Mouse (Mus musculus) retina, embryonic 14.5 days (tissue): ENCODE measurements at regions not wholly inside any gene's neighbourhood (a gene's known extent, or its start where the extent isn't known, plus 50 kb on each side); places are given as distances from the start of the nearest gene placed in this dataset.
"Not testable (repeated sequence)": the region's sequence is repeated elsewhere in the genome, so short reads cannot be mapped to it uniquely, and the experiment has no call there.

ENCODE experiments used
- DNase-seq: peaks from one replicate; pipeline ENCODE4 v3.0.0-alpha.2; 2015; ENCODE audit warnings: low spot score

GRCm38 (mm10) chr11:91524019-91524418, 53.3 kb downstream of the Kif2b start:
- no peak for DNase-seq

- no peak for DNase-seq
Measured at GRCm38 (mm10) chr11:91479236-91479635, 98.1 kb downstream of the Kif2b start.

- DNase-seq = no peak
Measured at GRCm38 (mm10) chr11:91463578-91464401, 113.6 kb downstream of the Kif2b start.

- peak; percentile 48 for DNase-seq
Measured at GRCm38 (mm10) chr11:91461946-91462345, 115.4 kb downstream of the Kif2b start.

GRCm38 (mm10) chr11:91442361-91442760, 135.0 kb downstream of the Kif2b start:
- DNase-seq = no peak

GRCm38 (mm10) chr11:91432195-91432594, 145.2 kb downstream of the Kif2b start:
- DNase-seq = no peak

- no peak for DNase-seq
Measured at GRCm38 (mm10) chr11:91426731-91427130, 150.6 kb downstream of the Kif2b start.

- peak; percentile 21 for DNase-seq
Measured at GRCm38 (mm10) chr11:91387172-91387571, 190.2 kb downstream of the Kif2b start.

- DNase-seq = peak; percentile 30
Measured at GRCm38 (mm10) chr11:91357029-91357428, 220.3 kb downstream of the Kif2b start.

GRCm38 (mm10) chr11:91342629-91343028, 234.7 kb downstream of the Kif2b start:
- DNase-seq = no peak

GRCm38 (mm10) chr11:91333056-91333455, 244.3 kb downstream of the Kif2b start:
- peak; percentile 54 for DNase-seq

GRCm38 (mm10) chr11:91327543-91327942, 249.8 kb downstream of the Kif2b start:
- DNase-seq = no peak

- DNase-seq = no peak
Measured at GRCm38 (mm10) chr11:91310212-91310742, 267.1 kb downstream of the Kif2b start.

- DNase-seq = peak; percentile 70
Measured at GRCm38 (mm10) chr11:91289194-91290123, 287.9 kb downstream of the Kif2b start.

- no peak for DNase-seq
Measured at GRCm38 (mm10) chr11:91286376-91286775, 291.0 kb downstream of the Kif2b start.

GRCm38 (mm10) chr11:91262216-91262615, 315.1 kb downstream of the Kif2b start:
- DNase-seq = no peak

- not testable (repeated sequence) for DNase-seq
Measured at GRCm38 (mm10) chr11:91242061-91242460, 335.3 kb downstream of the Kif2b start.

GRCm38 (mm10) chr11:91216158-91216557, 361.2 kb downstream of the Kif2b start:
- DNase-seq = no peak

GRCm38 (mm10) chr11:91213104-91213503, 364.3 kb downstream of the Kif2b start:
- no peak for DNase-seq

- peak; percentile 46 for DNase-seq
Measured at GRCm38 (mm10) chr11:91206470-91206869, 370.9 kb downstream of the Kif2b start.

GRCm38 (mm10) chr11:91204416-91204815, 372.9 kb downstream of the Kif2b start:
- DNase-seq = peak; percentile 65

GRCm38 (mm10) chr11:91196841-91197240, 380.5 kb downstream of the Kif2b start:
- DNase-seq = peak; percentile 18
